Mouse (Mus musculus) kidney, adult 2 months (tissue): ENCODE measurements at regions not wholly inside any gene's neighbourhood (a gene's known extent, or its start where the extent isn't known, plus 50 kb on each side); places are given as distances from the start of the nearest gene placed in this dataset.

ENCODE experiments used
- CTCF ChIP-seq: fragments of 200-500 bp; conservative IDR thresholded peaks from 2 replicates; pipeline ENCODE4 v1.5.1; 2011; ENCODE audit warnings: low read depth, mild to moderate bottlenecking, control low read depth, low read length, moderate library complexity, mixed read lengths; ENCODE audit not compliant: insufficient read depth, insufficient read length
- POLR2A ChIP-seq: fragments of 200-500 bp; IDR thresholded peaks from one replicate; pipeline ENCODE4 v1.6.1; 2011; ENCODE audit warnings: low read depth, low read length, control low read depth

GRCm38 (mm10) chr11:45550376-45550775 is 301.5 kb upstream of the Clint1 start:
- no peak for TF ChIP-seq POLR2A
- TF ChIP-seq CTCF = no peak
